Mouse (Mus musculus): ENCODE data around the gene Slc38a2. TPM values are rescaled to one million over a fixed set of nuclear protein-coding genes. Genes with fewer than 3 reads are reported as not detected.

Gene Slc38a2
- polyA plus RNA-seq, 1 experiment: 58.6 TPM

- Histone ChIP-seq H3K27ac (ENCODE audit: insufficient read depth, low read length) (no peak overlapping the region), H3K4me3 (ENCODE audit: insufficient read depth, low read length) (no peak overlapping the region), H3K4me1 (ENCODE audit: control insufficient read depth, insufficient read depth, low read length) (no peaks in the 10 kb centered on the region)
- TF ChIP-seq CTCF (IDR thresholded peaks at IDR 0.05; ENCODE audit: extremely low read depth, insufficient read depth, low read length) (no peak), POLR2A (IDR thresholded peaks at IDR 0.05; ENCODE audit: extremely low read depth, insufficient read depth, low read length) (no peak)
Observed at GRCm38 (mm10) chr15:96712338-96712737, 12.8 kb upstream of the Slc38a2 start.

- Histone ChIP-seq H3K4me3 (ENCODE audit: insufficient read depth, low read length) (no peak overlapping the region), H3K27ac (ENCODE audit: insufficient read depth, low read length) (no peak overlapping the region), H3K4me1 (ENCODE audit: control insufficient read depth, insufficient read depth, low read length) (no peaks in the 10 kb centered on the region)
- no peak for TF ChIP-seq CTCF (IDR thresholded peaks at IDR 0.05; ENCODE audit: extremely low read depth, insufficient read depth, low read length)
- no peak for TF ChIP-seq POLR2A (IDR thresholded peaks at IDR 0.05; ENCODE audit: extremely low read depth, insufficient read depth, low read length)
Observed at GRCm38 (mm10) chr15:96711664-96712063, 12.1 kb upstream of the Slc38a2 start.

GRCm38 (mm10) chr15:96710352-96711114 is 11.0 kb upstream of the Slc38a2 start:
- TF ChIP-seq CTCF (IDR thresholded peaks at IDR 0.05; ENCODE audit: extremely low read depth, insufficient read depth, low read length) (no peak), POLR2A (IDR thresholded peaks at IDR 0.05; ENCODE audit: extremely low read depth, insufficient read depth, low read length) (no peak)
- H3K27ac ChIP-seq (ENCODE audit: insufficient read depth, low read length): peak overlapping the region; percentile 78; the same call in 1 of the 2 replicates

GRCm38 (mm10) chr15:96709491-96710351 is 10.2 kb upstream of the Slc38a2 start:
- Histone ChIP-seq H3K27ac (ENCODE audit: insufficient read depth, low read length) (peak overlapping the region; percentile 78), H3K4me1 (ENCODE audit: control insufficient read depth, insufficient read depth, low read length) (no peaks in the 10 kb centered on the region), H3K4me3 (ENCODE audit: insufficient read depth, low read length) (peak overlapping the region; percentile 41)
- TF ChIP-seq CTCF (IDR thresholded peaks at IDR 0.05; ENCODE audit: extremely low read depth, insufficient read depth, low read length) (no peak), POLR2A (IDR thresholded peaks at IDR 0.05; ENCODE audit: extremely low read depth, insufficient read depth, low read length) (peak; percentile 63; the same call in 1 of the 2 replicates)

More at GRCm38 (mm10) chr15:96710352-96711114, 11.0 kb upstream of the Slc38a2 start:
- H3K4me1 ChIP-seq (ENCODE audit: control insufficient read depth, insufficient read depth, low read length): no peaks in the 10 kb centered on the region
- peak overlapping the region; percentile 41 for H3K4me3 ChIP-seq (ENCODE audit: insufficient read depth, low read length)

- Histone ChIP-seq H3K4me3 (ENCODE audit: insufficient read depth, low read length) (peak overlapping the region; percentile 41), H3K4me1 (ENCODE audit: control insufficient read depth, insufficient read depth, low read length) (no peaks in the 10 kb centered on the region), H3K27ac (ENCODE audit: insufficient read depth, low read length) (peak overlapping the region; percentile 61)
- TF ChIP-seq CTCF (IDR thresholded peaks at IDR 0.05; ENCODE audit: extremely low read depth, insufficient read depth, low read length): no peak
- TF ChIP-seq POLR2A (IDR thresholded peaks at IDR 0.05; ENCODE audit: extremely low read depth, insufficient read depth, low read length): no peak
Observed at GRCm38 (mm10) chr15:96708976-96709490, 9.5 kb upstream of the Slc38a2 start.

- no peak overlapping the region for H3K4me3 ChIP-seq (ENCODE audit: insufficient read depth, low read length)
- TF ChIP-seq POLR2A (IDR thresholded peaks at IDR 0.05; ENCODE audit: extremely low read depth, insufficient read depth, low read length) (no peak), CTCF (IDR thresholded peaks at IDR 0.05; ENCODE audit: extremely low read depth, insufficient read depth, low read length) (no peak)
- no peak overlapping the region for H3K27ac ChIP-seq (ENCODE audit: insufficient read depth, low read length)
- H3K4me1 ChIP-seq (ENCODE audit: control insufficient read depth, insufficient read depth, low read length): no peaks in the 10 kb centered on the region
Observed at GRCm38 (mm10) chr15:96708428-96708827, 8.9 kb upstream of the Slc38a2 start.

- TF ChIP-seq CTCF (IDR thresholded peaks at IDR 0.05; ENCODE audit: extremely low read depth, insufficient read depth, low read length) (no peak), POLR2A (IDR thresholded peaks at IDR 0.05; ENCODE audit: extremely low read depth, insufficient read depth, low read length) (no peak)
- H3K4me3 ChIP-seq (ENCODE audit: insufficient read depth, low read length): no peak overlapping the region
Observed at GRCm38 (mm10) chr15:96707936-96708335, 8.4 kb upstream of the Slc38a2 start.

GRCm38 (mm10) chr15:96702466-96703031 is 3.0 kb upstream of the Slc38a2 start:
- no peak for TF ChIP-seq CTCF (IDR thresholded peaks at IDR 0.05; ENCODE audit: extremely low read depth, insufficient read depth, low read length)
- no peak for TF ChIP-seq POLR2A (IDR thresholded peaks at IDR 0.05; ENCODE audit: extremely low read depth, insufficient read depth, low read length)
- no peak overlapping the region for H3K27ac ChIP-seq (ENCODE audit: insufficient read depth, low read length)
- no peak overlapping the region for H3K4me3 ChIP-seq (ENCODE audit: insufficient read depth, low read length)
- no peaks in the 10 kb centered on the region for H3K4me1 ChIP-seq (ENCODE audit: control insufficient read depth, insufficient read depth, low read length)

More at GRCm38 (mm10) chr15:96707936-96708335, 8.4 kb upstream of the Slc38a2 start:
- H3K27ac ChIP-seq (ENCODE audit: insufficient read depth, low read length): no peak overlapping the region
- H3K4me1 ChIP-seq (ENCODE audit: control insufficient read depth, insufficient read depth, low read length): no peaks in the 10 kb centered on the region

- H3K4me3 ChIP-seq (ENCODE audit: insufficient read depth, low read length): no peak overlapping the region
Observed at GRCm38 (mm10) chr15:96700766-96701165, 1.2 kb upstream of the Slc38a2 start.

More at GRCm38 (mm10) chr15:96700766-96701165, 1.2 kb upstream of the Slc38a2 start:
- no peak for TF ChIP-seq POLR2A (IDR thresholded peaks at IDR 0.05; ENCODE audit: extremely low read depth, insufficient read depth, low read length)
- TF ChIP-seq CTCF (IDR thresholded peaks at IDR 0.05; ENCODE audit: extremely low read depth, insufficient read depth, low read length): no peak
- Histone ChIP-seq H3K4me1 (ENCODE audit: control insufficient read depth, insufficient read depth, low read length) (peaks cover 2% of the 10 kb centered on the region; the same call in 1 of the 2 replicates), H3K27ac (ENCODE audit: insufficient read depth, low read length) (no peak overlapping the region)
